Mouse (Mus musculus) intestine, postnatal 0 days (tissue): ENCODE measurements around the gene Ing3. TPM values are rescaled to one million over a fixed set of nuclear protein-coding genes. Genes with fewer than 3 reads are reported as not detected.
A peak's percentile ranks its signal among the peaks of the same experiment; 100 is the strongest.

Experiments
- ATAC-seq: fragments of 200-750 bp; cut with Nextera tagmentation; 2 replicates; pipeline ENCODE4 v1.8.0; 2017; ENCODE audit warnings: mild to moderate bottlenecking, moderate TSS enrichment, moderate library complexity
- H3K27ac ChIP-seq: fragments of 300-500 bp; sonication (generic); 2 replicates; pipeline ENCODE4 v1.5.1; 2014; ENCODE audit warnings: mild to moderate bottlenecking, low read depth, low read length, moderate library complexity
- H3K27me3 ChIP-seq: fragments of 300-500 bp; sonication (generic); replicated peaks from 2 replicates; pipeline ENCODE4 v1.6.1; 2014; ENCODE audit warnings: low read length, mixed read lengths; ENCODE audit not compliant: control insufficient read depth, insufficient read depth
- H3K36me3 ChIP-seq: fragments of 300-500 bp; sonication (generic); 2 replicates; pipeline ENCODE4 v1.6.1; 2014; ENCODE audit warnings: mild to moderate bottlenecking, moderate library complexity; ENCODE audit not compliant: control insufficient read depth, insufficient read depth
- H3K4me1 ChIP-seq: fragments of 300-500 bp; sonication (generic); replicated peaks from 2 replicates; pipeline ENCODE4 v1.6.1; 2014; ENCODE audit warnings: antibody characterized with exemption, low read length, mixed read lengths; ENCODE audit not compliant: control insufficient read depth, insufficient read depth
- H3K4me2 ChIP-seq: fragments of 300-500 bp; sonication (generic); replicated peaks from 2 replicates; pipeline ENCODE4 v1.6.1; 2014; ENCODE audit warnings: low read depth, mild to moderate bottlenecking, moderate library complexity
- H3K4me3 ChIP-seq: fragments of 300-500 bp; sonication (generic); 2 replicates; pipeline ENCODE4 v1.5.1; 2014; ENCODE audit warnings: low read depth, low read length
- H3K9ac ChIP-seq: fragments of 300-500 bp; sonication (generic); 2 replicates; pipeline ENCODE4 v1.6.1; 2014; ENCODE audit warnings: mild to moderate bottlenecking, low read depth, low read length
- H3K9me3 ChIP-seq: fragments of 300-500 bp; sonication (generic); 2 replicates; pipeline ENCODE4 v1.6.1; 2016; ENCODE audit warnings: mixed run types; ENCODE audit not compliant: control insufficient read depth
- CTCF ChIP-seq: sonication (generic); IDR thresholded peaks from 2 replicates; pipeline ENCODE4 v1.5.1; 2016; ENCODE audit warnings: low read depth, mild to moderate bottlenecking, control low read depth, antibody characterized with exemption, moderate library complexity
- WGBS: fragments of 180-500 bp; shearing (Covaris S2); extraction: QIAGEN DNeasy Blood & Tissue Kit; methylation state at CpG from one replicate; pipeline ENCODE4 v1.1.7; 2014; 5-methylcytosine and 5-hydroxymethylcytosine counted together
- polyA plus RNA-seq: library from polyadenylated mRNA; unstranded; fragments of >200 nt; fragmentation: Nextera tagmentation; extraction: Ambion mirVana; gene quantifications from 2 replicates; pipeline ENCODE4 v1.2.1, GENCODE M21; 2015

Gene Ing3
- polyA plus RNA-seq, 1 experiment from 2014 or later = 25.0 TPM

DNA sequence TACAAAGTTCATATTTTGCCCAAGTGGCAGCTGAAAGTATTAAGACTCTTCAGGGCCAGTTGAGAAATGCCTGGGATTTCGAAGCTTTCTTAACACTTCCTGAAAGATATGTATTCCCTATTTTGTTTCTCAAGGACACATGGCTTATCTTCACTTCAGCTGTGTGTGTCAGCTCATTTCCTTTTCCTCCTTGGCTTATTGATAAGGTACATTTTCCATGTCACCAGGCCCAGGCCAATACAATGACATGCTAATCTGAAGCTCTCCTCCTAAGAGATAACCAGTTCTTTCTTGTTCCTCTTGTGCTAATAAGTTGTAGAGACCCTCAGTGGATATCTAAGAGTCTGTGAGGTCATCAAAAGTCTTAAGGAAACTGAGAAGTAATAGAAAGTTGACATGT, 31.7 kb downstream of the Ing3 start:
- Histone ChIP-seq H3K27ac (no peak overlapping the region), H3K4me3 (no peak overlapping the region), H3K9me3 (no peaks in the 10 kb centered on the region), H3K9ac (no peak overlapping the region), H3K4me2 (no peak overlapping the region), H3K36me3 (no peaks in the 10 kb centered on the region; the same call in 1 of the 2 replicates), H3K4me1 (no peaks in the 10 kb centered on the region), H3K27me3 (no peaks in the 10 kb centered on the region)
- ATAC-seq = 0 out of 2 replicates have a peak, but pooled peaks have one; percentile 16
- 50% methylated on average over 1 of the region's 1 CpGs for WGBS
- TF ChIP-seq CTCF = no peak

DNA sequence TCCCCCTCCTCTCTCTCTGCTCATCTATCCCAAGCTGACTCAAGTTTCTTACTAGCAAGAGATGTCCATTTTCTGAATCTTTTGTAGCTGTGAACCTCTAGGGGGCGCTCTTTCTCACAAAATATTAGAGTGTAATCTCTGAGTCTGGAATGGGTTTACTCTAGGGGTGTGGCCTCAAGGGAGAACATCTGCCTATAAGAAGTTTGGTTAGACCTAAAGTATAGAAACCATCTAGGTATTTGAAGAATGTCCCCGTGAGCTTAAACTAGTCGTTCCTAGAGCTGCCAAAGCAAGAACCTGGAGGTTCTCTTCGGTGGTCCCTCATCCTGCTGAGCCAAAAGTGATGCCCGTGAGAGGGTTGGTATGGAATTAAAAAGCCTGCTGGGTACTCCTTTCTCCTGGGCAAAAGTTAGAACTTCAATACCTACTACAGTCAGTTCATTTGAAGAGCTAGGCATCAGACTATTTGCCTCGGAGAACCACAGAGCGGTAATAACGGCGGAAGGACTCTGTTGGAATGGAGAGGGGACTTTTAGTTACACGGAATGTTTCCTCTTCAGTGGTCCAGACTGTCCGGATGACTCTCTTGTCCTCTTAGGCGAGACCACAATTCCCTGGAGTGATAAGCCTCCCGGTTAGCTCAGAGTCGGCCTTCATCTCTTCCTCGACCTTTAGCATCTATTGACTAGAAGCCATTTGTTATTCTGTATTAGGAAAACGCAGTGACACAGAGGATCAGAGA, 35.8 kb downstream of the Ing3 start:
- H3K27me3 ChIP-seq = no peaks in the 10 kb centered on the region
- H3K4me2 ChIP-seq = peak overlapping the region; percentile 90
- peak; percentile 78 for TF ChIP-seq CTCF
- WGBS = 6% methylated on average over 16 of the region's 16 CpGs
- H3K9me3 ChIP-seq = no peaks in the 10 kb centered on the region
- H3K9ac ChIP-seq = peak overlapping the region; percentile 41; the same call in 1 of the 2 replicates
- no peak overlapping the region; the same call in 1 of the 2 replicates for H3K27ac ChIP-seq
- H3K4me1 ChIP-seq = no peaks in the 10 kb centered on the region
- H3K4me3 ChIP-seq = peak overlapping the region; percentile 37
- peak; percentile 47 for ATAC-seq
- no peaks in the 10 kb centered on the region for H3K36me3 ChIP-seq

DNA sequence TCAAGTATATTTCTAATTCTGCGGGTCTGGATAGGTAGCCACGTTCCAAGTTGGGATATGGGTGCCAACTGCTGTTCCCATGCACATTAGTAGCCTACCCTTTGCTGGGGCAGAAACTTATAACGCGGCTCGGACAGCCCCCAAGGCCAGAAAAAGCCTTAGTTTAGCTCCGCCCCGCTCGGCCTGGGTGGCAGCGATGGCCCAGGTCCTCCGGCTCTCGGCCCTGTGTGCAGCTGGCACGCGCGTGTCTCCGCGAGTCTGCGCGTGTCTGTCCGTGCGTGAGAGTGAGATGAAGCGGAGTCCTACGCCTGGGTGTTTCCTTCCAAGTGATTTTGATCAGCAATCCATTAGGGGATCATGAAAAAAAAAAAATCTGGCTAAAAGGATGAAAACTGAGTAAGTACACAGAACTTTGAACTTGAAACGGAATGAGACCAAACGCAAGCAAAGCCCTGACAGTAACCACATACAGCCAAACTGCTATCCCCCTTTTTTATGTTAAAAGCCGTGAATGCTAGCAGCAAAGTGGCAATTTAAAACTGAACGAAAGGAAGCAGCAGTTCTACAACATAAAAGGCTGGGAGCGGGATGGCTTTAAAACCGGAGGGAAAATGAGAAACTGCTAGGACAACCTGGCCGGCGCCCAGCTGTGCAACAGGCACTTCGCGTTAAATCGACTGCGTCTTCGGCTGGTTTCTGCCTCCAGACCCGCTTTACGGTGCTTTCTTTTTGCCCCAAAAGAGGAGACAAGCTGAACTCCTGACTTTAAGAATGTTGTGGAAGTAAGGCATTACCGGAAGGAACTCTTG, 36.6 kb downstream of the Ing3 start, which contains the start of gene Cped1:
Gene Cped1 (plus strand): TSS at position 185 of the 809 bp plus-strand sequence.
- no peaks in the 10 kb centered on the region for H3K27me3 ChIP-seq
- H3K9ac ChIP-seq = peak within 1 kb of the TSS; percentile 41
- H3K36me3 ChIP-seq = no peaks in the 10 kb centered on the region
- under 1% methylated on average over 38 of the region's 38 CpGs for WGBS
- no peaks in the 10 kb centered on the region for H3K4me1 ChIP-seq
- H3K4me3 ChIP-seq = peak within 1 kb of the TSS; percentile 37
- peak within 1 kb of the TSS; percentile 16 for H3K27ac ChIP-seq
- TF ChIP-seq CTCF = no peak
- peak within 1 kb of the TSS; percentile 90 for H3K4me2 ChIP-seq
- ATAC-seq = peak; percentile 60; the same call in 1 of the 2 replicates
- no peaks in the 10 kb centered on the region for H3K9me3 ChIP-seq

DNA sequence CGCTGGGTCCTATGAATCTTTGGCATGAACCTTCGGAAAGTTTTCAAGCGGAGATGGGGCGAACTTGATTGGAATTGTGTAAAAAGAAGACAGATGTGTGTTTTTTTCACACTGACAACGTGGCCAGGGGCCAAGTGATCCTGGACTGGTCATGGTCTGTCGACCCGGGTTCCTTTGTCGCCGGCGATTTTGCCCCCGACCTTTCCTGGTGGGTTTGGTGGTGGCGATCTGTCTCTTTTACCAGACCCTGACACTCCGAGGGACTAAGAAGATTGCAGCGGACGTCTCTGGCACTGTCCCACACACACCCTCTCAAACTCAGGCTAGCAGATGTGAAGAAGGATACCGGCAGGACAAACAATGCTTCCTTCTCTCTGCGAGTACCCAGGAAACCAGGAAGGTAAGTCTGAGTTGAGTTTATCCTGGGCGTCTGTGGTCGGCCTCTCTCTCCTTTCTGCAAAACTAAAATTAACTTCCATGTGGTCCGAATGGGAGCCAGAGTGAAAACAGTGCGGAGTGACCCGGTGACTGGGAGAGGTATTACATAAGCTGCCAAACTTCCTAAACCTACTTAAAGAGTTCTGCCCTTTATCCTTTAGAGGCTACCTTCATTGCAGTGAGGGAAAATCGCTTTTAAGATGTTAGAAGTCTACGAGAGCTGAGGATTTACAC, 37.4 kb downstream of the Ing3 start:
- no peak; the same call in 1 of the 2 replicates for ATAC-seq
- H3K27me3 ChIP-seq = no peaks in the 10 kb centered on the region
- H3K4me2 ChIP-seq = peak overlapping the region; percentile 90
- TF ChIP-seq CTCF = no peak
- peak overlapping the region; percentile 16; the same call in 1 of the 2 replicates for H3K27ac ChIP-seq
- WGBS = 18% methylated on average over 24 of the region's 24 CpGs
- no peaks in the 10 kb centered on the region for H3K4me1 ChIP-seq
- no peaks in the 10 kb centered on the region for H3K9me3 ChIP-seq
- H3K9ac ChIP-seq = peak overlapping the region; percentile 41; the same call in 1 of the 2 replicates
- peak overlapping the region; percentile 37 for H3K4me3 ChIP-seq
- H3K36me3 ChIP-seq = no peaks in the 10 kb centered on the region

DNA sequence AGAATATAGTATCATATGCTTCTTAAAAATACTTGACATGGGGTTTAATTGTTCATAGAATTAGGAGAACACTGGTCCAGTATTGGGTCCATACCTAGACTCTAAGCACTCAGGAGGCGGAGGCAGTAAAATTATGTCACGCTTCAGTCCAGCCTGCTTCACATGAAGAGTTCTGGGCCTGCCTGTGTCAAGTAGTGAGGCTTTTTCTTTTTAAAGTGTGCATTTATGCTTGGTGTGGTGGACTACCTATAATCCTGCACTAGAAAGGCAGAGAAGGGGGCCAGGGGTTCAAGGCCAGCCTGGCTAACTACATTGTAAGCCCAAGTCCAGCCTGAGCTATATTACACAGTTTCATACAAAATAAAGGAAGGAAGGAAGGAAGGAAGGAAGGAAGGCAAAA, 38.2 kb downstream of the Ing3 start:
- no peaks in the 10 kb centered on the region for H3K9me3 ChIP-seq
- ATAC-seq = no peak
- no peaks in the 10 kb centered on the region for H3K27me3 ChIP-seq
- no peaks in the 10 kb centered on the region for H3K4me1 ChIP-seq
- 80% methylated on average over 2 of the region's 2 CpGs for WGBS
- no peaks in the 10 kb centered on the region for H3K36me3 ChIP-seq
- peak overlapping the region; percentile 37 for H3K4me3 ChIP-seq
- TF ChIP-seq CTCF = no peak
- H3K4me2 ChIP-seq = peak overlapping the region; percentile 90
- H3K27ac ChIP-seq = no peak overlapping the region
- H3K9ac ChIP-seq = no peak overlapping the region

DNA sequence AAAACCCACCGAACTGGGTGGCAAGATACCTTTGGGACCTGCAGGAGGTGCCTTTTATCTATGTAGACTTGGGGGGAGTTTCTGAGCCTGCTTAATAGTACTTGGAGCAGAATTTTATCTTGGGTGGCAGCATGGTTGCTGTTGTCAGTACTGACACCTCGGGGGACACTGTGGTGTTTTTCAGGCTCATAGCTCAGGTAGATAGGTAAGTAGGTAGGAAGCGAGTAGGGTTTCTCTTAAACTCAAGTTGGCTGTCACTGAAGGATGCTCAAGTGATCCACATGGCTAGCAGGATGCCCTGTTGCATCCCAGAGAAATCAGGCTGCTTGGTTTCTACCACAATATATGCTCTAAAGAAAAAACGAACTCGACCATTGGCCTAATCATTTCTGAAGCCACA, 38.9 kb downstream of the Ing3 start:
- no peaks in the 10 kb centered on the region for H3K9me3 ChIP-seq
- no peak overlapping the region for H3K9ac ChIP-seq
- WGBS = 78% methylated on average over 5 of the region's 5 CpGs
- no peaks in the 10 kb centered on the region for H3K36me3 ChIP-seq
- H3K4me2 ChIP-seq = peak overlapping the region; percentile 90
- no peak overlapping the region for H3K27ac ChIP-seq
- H3K4me1 ChIP-seq = no peaks in the 10 kb centered on the region
- no peak for ATAC-seq
- H3K27me3 ChIP-seq = no peaks in the 10 kb centered on the region
- TF ChIP-seq CTCF = no peak
- peak overlapping the region; percentile 21 for H3K4me3 ChIP-seq
